Mouse (Mus musculus): ENCODE results near the gene Utrn. TPM values are rescaled to one million over a fixed set of nuclear protein-coding genes. Genes with fewer than 3 reads are reported as not detected.

The Utrn gene
- polyA plus RNA-seq, 2 experiments = 34.1 to 76.0 TPM

GRCm38 (mm10) chr10:12583473-12583872, 285.7 kb downstream of the Utrn start:
- no peaks in the 10 kb centered on the region for H3K9me3 ChIP-seq (ENCODE audit: control insufficient read depth, low read length)
- no peak for DNase-seq (ENCODE audit: low spot score)
- no peak overlapping the region for H3K27ac ChIP-seq (replicated peaks; ENCODE audit: low read depth, low read length)
- H3K27me3 ChIP-seq (ENCODE audit: control insufficient read depth, insufficient read depth, low read length) = no peaks in the 10 kb centered on the region
- no peak overlapping the region for H3K4me3 ChIP-seq (replicated peaks; ENCODE audit: low read length)
- no peak for ATAC-seq (ENCODE audit: low FRiP score, low read depth)
- peaks cover 2% of the 10 kb centered on the region; the same call in 1 of the 2 replicates for H3K4me1 ChIP-seq (ENCODE audit: control insufficient read depth, insufficient read depth, low read length)
- WGBS = 93% methylated on average over 3 of the region's 3 CpGs
- H3K4me2 ChIP-seq (replicated peaks; ENCODE audit: low read depth, low read length, severe bottlenecking) = no peak overlapping the region
- TF ChIP-seq POLR2A (IDR thresholded peaks at IDR 0.05; ENCODE audit: borderline replicate concordance, extremely low read depth, insufficient read depth, insufficient read length) = no peak
- no peak overlapping the region for H3K9ac ChIP-seq (ENCODE audit: low read depth, low read length, severe bottlenecking)
- no peaks in the 10 kb centered on the region for H3K36me3 ChIP-seq (ENCODE audit: control insufficient read depth, insufficient read depth, low read length)

GRCm38 (mm10) chr10:12579048-12579447, 290.1 kb downstream of the Utrn start:
- Histone ChIP-seq H3K27me3 (ENCODE audit: control insufficient read depth, insufficient read depth, low read length) (no peaks in the 10 kb centered on the region), H3K9ac (ENCODE audit: low read depth, low read length, severe bottlenecking) (no peak overlapping the region), H3K36me3 (ENCODE audit: control insufficient read depth, insufficient read depth, low read length) (no peaks in the 10 kb centered on the region), H3K4me1 (ENCODE audit: control insufficient read depth, insufficient read depth, low read length) (peaks cover 10% of the 10 kb centered on the region), H3K4me3 (replicated peaks; ENCODE audit: low read length) (no peak overlapping the region), H3K4me2 (replicated peaks; ENCODE audit: low read depth, low read length, severe bottlenecking) (no peak overlapping the region), H3K27ac (replicated peaks; ENCODE audit: low read depth, low read length) (no peak overlapping the region), H3K9me3 (ENCODE audit: control insufficient read depth, low read length) (no peaks in the 10 kb centered on the region)
- DNase-seq (ENCODE audit: low spot score) (peak; percentile 39), ATAC-seq (ENCODE audit: low FRiP score, low read depth) (peak; percentile 53)
- TF ChIP-seq POLR2A (IDR thresholded peaks at IDR 0.05; ENCODE audit: borderline replicate concordance, extremely low read depth, insufficient read depth, insufficient read length) = no peak
- WGBS = 10% methylated on average over 1 of the region's 1 CpGs

- ATAC-seq (ENCODE audit: low FRiP score, low read depth) = no peak
- no peak overlapping the region for H3K4me2 ChIP-seq (replicated peaks; ENCODE audit: low read depth, low read length, severe bottlenecking)
- peak; percentile 48 for DNase-seq (ENCODE audit: low spot score)
- no peaks in the 10 kb centered on the region for H3K27me3 ChIP-seq (ENCODE audit: control insufficient read depth, insufficient read depth, low read length)
- no peak overlapping the region for H3K9ac ChIP-seq (ENCODE audit: low read depth, low read length, severe bottlenecking)
- TF ChIP-seq POLR2A (IDR thresholded peaks at IDR 0.05; ENCODE audit: borderline replicate concordance, extremely low read depth, insufficient read depth, insufficient read length) = no peak
- no peaks in the 10 kb centered on the region for H3K36me3 ChIP-seq (ENCODE audit: control insufficient read depth, insufficient read depth, low read length)
- H3K4me3 ChIP-seq (replicated peaks; ENCODE audit: low read length) = no peak overlapping the region
- no peaks in the 10 kb centered on the region for H3K9me3 ChIP-seq (ENCODE audit: control insufficient read depth, low read length)
- H3K4me1 ChIP-seq (ENCODE audit: control insufficient read depth, insufficient read depth, low read length) = peaks cover 12% of the 10 kb centered on the region
- H3K27ac ChIP-seq (replicated peaks; ENCODE audit: low read depth, low read length) = no peak overlapping the region
- 44% methylated on average over 8 of the region's 8 CpGs for WGBS
These were observed 293.2 kb downstream of the Utrn start for GRCm38 (mm10) chr10:12575849-12576435.

GRCm38 (mm10) chr10:12574760-12575159, 294.4 kb downstream of the Utrn start:
- no peak for TF ChIP-seq POLR2A (IDR thresholded peaks at IDR 0.05; ENCODE audit: borderline replicate concordance, extremely low read depth, insufficient read depth, insufficient read length)
- peaks cover 12% of the 10 kb centered on the region for H3K4me1 ChIP-seq (ENCODE audit: control insufficient read depth, insufficient read depth, low read length)
- no peak for ATAC-seq (ENCODE audit: low FRiP score, low read depth)
- no peak overlapping the region for H3K4me2 ChIP-seq (replicated peaks; ENCODE audit: low read depth, low read length, severe bottlenecking)
- H3K27ac ChIP-seq (replicated peaks; ENCODE audit: low read depth, low read length) = 0 out of 2 replicates have a peak overlapping the region, but pooled peaks have one; percentile 13
- no peak overlapping the region for H3K4me3 ChIP-seq (replicated peaks; ENCODE audit: low read length)
- WGBS = 50% methylated on average over 10 of the region's 10 CpGs
- no peaks in the 10 kb centered on the region for H3K9me3 ChIP-seq (ENCODE audit: control insufficient read depth, low read length)
- DNase-seq (ENCODE audit: low spot score) = no peak
- H3K27me3 ChIP-seq (ENCODE audit: control insufficient read depth, insufficient read depth, low read length) = no peaks in the 10 kb centered on the region
- H3K36me3 ChIP-seq (ENCODE audit: control insufficient read depth, insufficient read depth, low read length) = no peaks in the 10 kb centered on the region
- no peak overlapping the region for H3K9ac ChIP-seq (ENCODE audit: low read depth, low read length, severe bottlenecking)

GRCm38 (mm10) chr10:12573601-12574000, 295.6 kb downstream of the Utrn start:
- no peak overlapping the region for H3K4me2 ChIP-seq (replicated peaks; ENCODE audit: low read depth, low read length, severe bottlenecking)
- DNase-seq (ENCODE audit: low spot score) (peak; percentile 13), ATAC-seq (ENCODE audit: low FRiP score, low read depth) (no peak)
- H3K36me3 ChIP-seq (ENCODE audit: control insufficient read depth, insufficient read depth, low read length) = no peaks in the 10 kb centered on the region
- H3K27ac ChIP-seq (replicated peaks; ENCODE audit: low read depth, low read length) = no peak overlapping the region
- H3K9ac ChIP-seq (ENCODE audit: low read depth, low read length, severe bottlenecking) = no peak overlapping the region
- H3K4me3 ChIP-seq (replicated peaks; ENCODE audit: low read length) = no peak overlapping the region
- H3K27me3 ChIP-seq (ENCODE audit: control insufficient read depth, insufficient read depth, low read length) = no peaks in the 10 kb centered on the region
- WGBS = 14% methylated on average over 6 of the region's 6 CpGs
- no peak for TF ChIP-seq POLR2A (IDR thresholded peaks at IDR 0.05; ENCODE audit: borderline replicate concordance, extremely low read depth, insufficient read depth, insufficient read length)
- H3K4me1 ChIP-seq (ENCODE audit: control insufficient read depth, insufficient read depth, low read length) = peaks cover 9% of the 10 kb centered on the region
- H3K9me3 ChIP-seq (ENCODE audit: control insufficient read depth, low read length) = no peaks in the 10 kb centered on the region

Data from limb, embryonic 14.5 days (tissue).